Mouse (Mus musculus) CH12.LX (cell line): ENCODE results near the gene Glyctk. TPM values are rescaled to one million over a fixed set of nuclear protein-coding genes. Genes with fewer than 3 reads are reported as not detected.

ENCODE experiments used
- DNase-seq: peaks from one replicate; pipeline ENCODE4 v3.0.0-alpha.2; 2013; ENCODE audit errors: extremely low read depth
- H3K27ac ChIP-seq: 2 replicates; pipeline ENCODE4 v1.5.1; 2012; ENCODE audit warnings: low read depth, mild to moderate bottlenecking, control low read depth, moderate library complexity; ENCODE audit not compliant: insufficient read depth
- H3K27me3 ChIP-seq: replicated peaks from 2 replicates; pipeline ENCODE3; 2012; ENCODE audit warnings: inconsistent platforms
- H3K36me3 ChIP-seq, 2 experiments: replicated peaks in 1 of 2; 2 replicates each; pipeline versions ENCODE3 to v1.6.1; 2012; ENCODE audit warnings: inconsistent platforms in 1 of 2, low read length in 1 of 2, mild to moderate bottlenecking in 1 of 2, mixed read lengths in 1 of 2, moderate library complexity in 1 of 2; ENCODE audit not compliant: control insufficient read depth in 1 of 2, insufficient read depth in 1 of 2
- H3K4me1 ChIP-seq, 2 experiments: 2 replicates each; pipeline ENCODE4 v1.6.1; 2012; ENCODE audit warnings: inconsistent platforms in 1 of 2, moderate library complexity in 1 of 2; ENCODE audit not compliant: insufficient read depth in 2 of 2, control insufficient read depth in 1 of 2
- H3K4me2 ChIP-seq: 2 replicates; pipeline ENCODE4 v1.6.1; 2012; ENCODE audit warnings: low read depth, mild to moderate bottlenecking, control low read depth; ENCODE audit not compliant: poor library complexity, insufficient read depth, severe bottlenecking
- H3K4me3 ChIP-seq, 3 experiments: fragments of 150-350 bp in 1 of 3; sonication (generic) in 1 of 3; replicated peaks in 1 of 3; 2 replicates each; pipeline versions ENCODE3 to v1.5.1; 2011 to 2012; ENCODE audit warnings: low read depth in 2 of 3, low read length in 2 of 3, mild to moderate bottlenecking in 2 of 3, moderate library complexity in 2 of 3, control low read depth in 1 of 3, improper control_type of control experiment in 1 of 3, inconsistent platforms in 1 of 3, mixed read lengths in 1 of 3; ENCODE audit not compliant: poor library complexity in 1 of 3
- H3K79me2 ChIP-seq: replicated peaks from 2 replicates; pipeline ENCODE4 v1.6.1; 2012; ENCODE audit warnings: mild to moderate bottlenecking, moderate library complexity; ENCODE audit not compliant: control insufficient read depth, poor library complexity, insufficient read depth, severe bottlenecking; ENCODE audit errors: extremely low read depth
- H3K9ac ChIP-seq: 2 replicates; pipeline ENCODE4 v1.6.1; 2012; ENCODE audit warnings: low read depth, mild to moderate bottlenecking, control low read depth, moderate library complexity; ENCODE audit not compliant: insufficient read depth
- H3K9me3 ChIP-seq: replicated peaks from 2 replicates; pipeline ENCODE3; 2012; ENCODE audit warnings: low read length, inconsistent platforms, mixed read lengths
- BHLHE40 ChIP-seq: IDR thresholded peaks from 2 replicates; pipeline ENCODE4 v1.6.1; 2011; ENCODE audit warnings: mild to moderate bottlenecking, low read depth, low read length, improper control_type of control experiment
- CHD1 ChIP-seq: IDR thresholded peaks from 2 replicates; pipeline ENCODE4 v1.6.1; 2012; ENCODE audit warnings: low read depth, low read length, improper control_type of control experiment, inconsistent platforms
- CHD2 ChIP-seq: IDR thresholded peaks from 2 replicates; pipeline ENCODE4 v1.6.1; 2011; ENCODE audit warnings: low read length, improper control_type of control experiment
- E2F4 ChIP-seq: IDR thresholded peaks from 2 replicates; pipeline ENCODE4 v1.6.1; 2011; ENCODE audit warnings: low read depth, low read length, improper control_type of control experiment; ENCODE audit not compliant: insufficient replicate concordance
- ELF1 ChIP-seq: IDR thresholded peaks from 2 replicates; pipeline ENCODE4 v1.6.1; 2014; ENCODE audit warnings: low read depth, mild to moderate bottlenecking, inconsistent platforms, low read length, improper control_type of control experiment
- GABPA ChIP-seq: IDR thresholded peaks from 2 replicates; pipeline ENCODE4 v1.6.1; 2012; ENCODE audit warnings: low read depth, low read length, improper control_type of control experiment, inconsistent platforms; ENCODE audit not compliant: insufficient replicate concordance
- HCFC1 ChIP-seq: IDR thresholded peaks from 2 replicates; pipeline ENCODE4 v1.6.1; 2012; ENCODE audit warnings: low read depth, mild to moderate bottlenecking, inconsistent platforms, low read length, improper control_type of control experiment
- JUN ChIP-seq: IDR thresholded peaks from 2 replicates; pipeline ENCODE4 v1.6.1; 2011; ENCODE audit warnings: low read depth, mild to moderate bottlenecking, low read length, improper control_type of control experiment, moderate library complexity; ENCODE audit not compliant: insufficient read depth
- JUND ChIP-seq: conservative IDR thresholded peaks from 2 replicates; pipeline ENCODE4 v1.6.1; 2011; ENCODE audit warnings: low read depth, low read length, improper control_type of control experiment
- MAFK ChIP-seq: IDR thresholded peaks from 2 replicates; pipeline ENCODE4 v1.6.1; 2011; ENCODE audit warnings: low read length, improper control_type of control experiment; ENCODE audit not compliant: insufficient replicate concordance
- MAX ChIP-seq: IDR thresholded peaks from 2 replicates; pipeline ENCODE4 v1.6.1; 2011; ENCODE audit warnings: low read length, improper control_type of control experiment
- MEF2A ChIP-seq: IDR thresholded peaks from 2 replicates; pipeline ENCODE4 v1.6.1; 2014; ENCODE audit warnings: low read depth, mild to moderate bottlenecking, inconsistent platforms, low read length, improper control_type of control experiment, borderline replicate concordance
- MXI1 ChIP-seq: IDR thresholded peaks from 2 replicates; pipeline ENCODE4 v1.6.1; 2011; ENCODE audit warnings: mild to moderate bottlenecking, low read depth, low read length, improper control_type of control experiment
- MYC ChIP-seq: IDR thresholded peaks from 2 replicates; pipeline ENCODE4 v1.6.1; 2011; ENCODE audit warnings: low read depth, mild to moderate bottlenecking, improper control_type of control experiment, low read length
- POLR2A ChIP-seq: IDR thresholded peaks from 2 replicates; pipeline ENCODE4 v1.6.1; 2011; ENCODE audit warnings: low read depth, mild to moderate bottlenecking, improper control_type of control experiment, low read length
- SIN3A ChIP-seq: IDR thresholded peaks from 2 replicates; pipeline ENCODE4 v1.6.1; 2012; ENCODE audit warnings: low read length, improper control_type of control experiment, inconsistent platforms
- SMC3 ChIP-seq: IDR thresholded peaks from 2 replicates; pipeline ENCODE4 v1.6.1; 2011; ENCODE audit warnings: low read depth, low read length, improper control_type of control experiment
- TCF12 ChIP-seq: IDR thresholded peaks from 2 replicates; pipeline ENCODE4 v1.6.1; 2014; ENCODE audit warnings: low read depth, mild to moderate bottlenecking, inconsistent platforms, low read length, improper control_type of control experiment
- UBTF ChIP-seq: IDR thresholded peaks from 2 replicates; pipeline ENCODE4 v1.6.1; 2012; ENCODE audit warnings: low read depth, mild to moderate bottlenecking, inconsistent platforms, low read length, improper control_type of control experiment, moderate library complexity
- USF1 ChIP-seq: IDR thresholded peaks from 2 replicates; pipeline ENCODE4 v1.6.1; 2014; ENCODE audit warnings: low read depth, mild to moderate bottlenecking, inconsistent platforms, low read length, improper control_type of control experiment
- USF2 ChIP-seq: conservative IDR thresholded peaks from 2 replicates; pipeline ENCODE4 v1.6.1; 2011; ENCODE audit warnings: low read depth, low read length, improper control_type of control experiment
- ZC3H11A ChIP-seq: IDR thresholded peaks from 2 replicates; pipeline ENCODE4 v1.6.1; 2012; ENCODE audit warnings: low read depth, mild to moderate bottlenecking, inconsistent platforms, low read length, improper control_type of control experiment
- ZKSCAN1 ChIP-seq: IDR thresholded peaks from 2 replicates; pipeline ENCODE4 v1.6.1; 2012; ENCODE audit warnings: low read depth, inconsistent platforms, low read length, improper control_type of control experiment, borderline replicate concordance
- ZNF384 ChIP-seq: IDR thresholded peaks from 2 replicates; pipeline ENCODE4 v1.6.1; 2012; ENCODE audit warnings: low read depth, low read length, improper control_type of control experiment, inconsistent platforms
- dilution Hi-C: fragments of 300-500 bp; cut with MboI; formaldehyde crosslinking; loops from 2 replicates; pipeline ENCODE4 v1.14.3; 2020; ENCODE audit warnings: low sequenced_read_pairs; ENCODE audit not compliant: extremely low pct_unique_long_range_greater_than_20kb, extremely low pct_ligation_motif_present
- in situ Hi-C: fragments of 300-500 bp; cut with MboI; formaldehyde crosslinking; loops from 3 replicates; pipeline ENCODE4 v1.14.3; 2019; ENCODE audit warnings: low sequenced_read_pairs, low pct_ligation_motif_present, low pct_unique_long_range_greater_than_20kb, mixed read lengths
- polyA plus RNA-seq: library from polyadenylated mRNA; unstranded; fragments of >175 nt; gene quantifications from 2 replicates; pipeline ENCODE4 v1.2.1, GENCODE M21; 2012; ENCODE audit warnings: low read depth; ENCODE audit not compliant: insufficient read length
- total RNA-seq, 2 experiments: library from RNA; depleted of rRNA; stranded (reverse); fragments of 300-350 nt in 1 of 2; fragments of >200 nt in 1 of 2; gene quantifications; 2 replicates each; pipeline ENCODE4 v1.2.3; 2012 to 2014

The Glyctk gene
- total and polyA plus RNA-seq, 3 experiments, result 2.8 to 3.0 (median 3.0) TPM

GRCm38 (mm10) chr9:106192998-106193397 lies 35.1 kb upstream of the Glyctk start (continued):
- TF ChIP-seq MAFK (no peak), GABPA (no peak), USF2 (no peak), ELF1 (peak; percentile 16; the same call in 1 of the 2 replicates), JUND (no peak), TCF12 (peak; percentile 20; the same call in 1 of the 2 replicates), ZC3H11A (no peak), SMC3 (peak; percentile 19; the same call in 1 of the 2 replicates), SIN3A (peak; percentile 59; the same call in 1 of the 2 replicates), MEF2A (no peak; the same call in 1 of the 2 replicates), BHLHE40 (0 out of 2 replicates have a peak, but pooled peaks have one; percentile 16), ZNF384 (no peak), MAX (peak; percentile 39; the same call in 1 of the 2 replicates), JUN (no peak), MYC (no peak), E2F4 (no peak), CHD1 (no peak), UBTF (no peak), HCFC1 (no peak), CHD2 (peak; percentile 29; the same call in 1 of the 2 replicates)

GRCm38 (mm10) chr9:106192024-106192423 lies 34.1 kb upstream of the Glyctk start:
- H3K27me3 ChIP-seq, result no peaks in the 10 kb centered on the region
- no peak overlapping the region for H3K4me3 ChIP-seq
- H3K36me3 ChIP-seq, result peaks cover 77 to 86% of the 10 kb centered on the region in 2 experiments
- H3K27ac ChIP-seq, result no peak overlapping the region
- no peak overlapping the region for H3K9ac ChIP-seq
- dilution Hi-C loops, result no loop called here
- peaks cover 8 to 49% of the 10 kb centered on the region in 2 experiments for H3K4me1 ChIP-seq
- no peak for TF ChIP-seq POLR2A
- no peak for TF ChIP-seq MAFK
- no peak for TF ChIP-seq USF1
- TF ChIP-seq ZKSCAN1, result no peak
- TF ChIP-seq CHD2, result no peak
- TF ChIP-seq E2F4, result no peak
- no peak for TF ChIP-seq MXI1
- TF ChIP-seq TCF12, result no peak
- peaks cover 2% of the 10 kb centered on the region; the same call in 1 of the 2 replicates for H3K79me2 ChIP-seq
- no peak for DNase-seq
- H3K9me3 ChIP-seq, result no peaks in the 10 kb centered on the region
- H3K4me2 ChIP-seq, result no peak overlapping the region
- in situ Hi-C loops, result no loop called here
